Mouse (Mus musculus): Measurements from ENCODE around the gene Sema6b.

The Sema6b gene

DNA sequence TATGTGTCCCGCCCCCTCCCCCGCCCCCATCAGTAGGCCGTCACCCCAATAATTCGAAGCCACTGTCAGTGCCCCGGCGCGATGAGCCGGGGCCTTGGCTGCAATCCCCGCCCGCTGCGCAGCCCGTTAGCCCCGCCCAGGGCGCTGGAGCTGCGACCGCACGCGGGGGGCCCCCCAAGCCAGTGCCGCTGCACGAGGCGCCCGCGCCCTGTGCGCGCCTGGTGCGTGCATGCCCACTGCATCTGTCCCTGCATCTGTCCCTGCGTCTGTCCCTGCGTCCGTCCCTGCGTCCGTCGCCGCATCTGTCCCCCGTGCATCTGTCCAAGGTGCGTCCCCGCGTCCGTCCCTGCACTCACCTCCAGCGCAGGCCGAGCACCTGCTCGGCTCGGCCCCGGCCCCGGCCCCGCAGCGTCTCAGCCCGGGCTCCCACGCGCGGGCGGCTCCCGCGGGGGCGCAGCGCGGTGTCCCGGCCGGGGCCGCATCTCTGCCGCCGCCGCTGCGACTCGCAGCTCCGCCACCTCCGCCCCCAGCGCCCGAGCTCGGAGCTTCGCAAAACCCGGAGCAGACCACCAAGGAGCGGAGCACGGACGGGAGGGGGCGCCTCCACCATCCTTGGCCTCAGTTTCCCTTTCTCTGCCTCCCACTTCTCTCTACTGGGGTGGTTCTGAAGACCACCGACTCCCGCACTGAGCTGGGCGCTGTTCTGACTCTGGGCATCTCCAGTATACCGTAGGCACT is at the start of gene Sema6b:
Gene Sema6b (minus strand): TSS at position 486 of the 738 bp plus-strand sequence.
- no peak for DNase-seq (ENCODE audit: low read depth, low spot score)

DNA sequence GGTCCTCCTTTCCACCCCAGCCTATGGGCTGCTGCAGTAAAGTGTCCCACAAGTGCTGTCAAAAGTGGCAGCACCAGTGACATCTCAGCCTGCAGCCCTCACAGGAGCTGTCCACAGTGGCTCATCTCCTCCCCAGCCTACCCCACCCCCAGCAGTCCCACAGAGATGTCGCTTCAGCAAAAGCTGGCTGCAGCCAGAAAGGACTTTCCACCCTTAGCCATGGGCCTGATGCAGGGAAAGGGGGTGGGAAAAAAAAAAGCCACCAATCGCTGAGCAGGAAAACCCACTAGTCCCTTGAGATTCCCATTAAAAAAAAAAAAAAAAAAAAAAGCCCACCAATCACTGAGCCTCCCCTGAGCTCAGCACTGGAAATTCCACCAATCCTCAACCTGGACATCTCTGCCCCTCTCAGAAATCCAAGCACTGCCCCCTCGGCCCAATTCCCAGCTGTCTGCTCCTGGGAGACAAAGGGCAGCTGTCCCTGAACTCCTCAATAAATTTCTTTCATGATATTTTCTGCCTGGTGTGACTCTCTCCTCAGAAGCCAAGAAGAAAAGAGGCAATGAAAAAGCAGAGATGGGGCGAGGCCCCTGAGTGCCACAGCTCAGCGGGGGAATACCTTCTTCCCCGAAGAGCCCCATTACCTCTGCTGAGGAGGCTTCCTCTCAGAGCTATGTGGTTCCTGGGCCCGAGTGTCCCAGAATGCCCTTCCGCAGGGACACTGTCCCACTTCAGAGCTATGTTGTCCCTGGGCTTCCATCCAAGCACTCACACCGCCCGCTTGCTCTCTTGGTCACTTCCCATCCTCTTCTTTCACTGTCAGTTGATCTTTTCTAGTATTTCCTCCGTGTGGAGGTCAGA is 45.4 kb upstream of the Sema6b start:
- DNase-seq (ENCODE audit: low read depth, low spot score) = no peak

DNA sequence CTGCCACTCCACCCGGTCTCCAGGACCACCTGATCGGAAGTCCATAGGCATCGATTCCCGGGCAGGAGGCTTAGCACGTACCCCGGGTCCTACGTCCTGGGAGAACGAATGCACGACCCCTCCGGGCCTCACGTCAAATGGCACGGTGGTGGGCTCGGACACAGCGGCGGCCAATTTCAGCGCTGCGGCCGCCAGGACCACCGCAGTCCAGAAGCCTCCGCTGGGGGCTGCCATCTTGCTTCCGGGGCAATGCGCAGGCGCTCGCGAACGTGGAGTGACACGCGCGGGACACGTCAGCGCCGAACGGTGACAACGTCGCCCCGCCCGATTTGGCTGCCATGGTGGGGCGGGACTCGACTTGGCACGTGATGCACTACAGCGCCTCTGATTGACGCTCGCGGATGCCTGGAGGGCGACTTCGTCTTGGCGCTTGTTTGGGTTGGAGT is 43.5 kb upstream of the Sema6b start, which contains the start of gene Mydgf:
Gene Mydgf (minus strand): TSS at position 263 of the 446 bp plus-strand sequence.
- peak; percentile 83 for DNase-seq (ENCODE audit: low read depth, low spot score)

DNA sequence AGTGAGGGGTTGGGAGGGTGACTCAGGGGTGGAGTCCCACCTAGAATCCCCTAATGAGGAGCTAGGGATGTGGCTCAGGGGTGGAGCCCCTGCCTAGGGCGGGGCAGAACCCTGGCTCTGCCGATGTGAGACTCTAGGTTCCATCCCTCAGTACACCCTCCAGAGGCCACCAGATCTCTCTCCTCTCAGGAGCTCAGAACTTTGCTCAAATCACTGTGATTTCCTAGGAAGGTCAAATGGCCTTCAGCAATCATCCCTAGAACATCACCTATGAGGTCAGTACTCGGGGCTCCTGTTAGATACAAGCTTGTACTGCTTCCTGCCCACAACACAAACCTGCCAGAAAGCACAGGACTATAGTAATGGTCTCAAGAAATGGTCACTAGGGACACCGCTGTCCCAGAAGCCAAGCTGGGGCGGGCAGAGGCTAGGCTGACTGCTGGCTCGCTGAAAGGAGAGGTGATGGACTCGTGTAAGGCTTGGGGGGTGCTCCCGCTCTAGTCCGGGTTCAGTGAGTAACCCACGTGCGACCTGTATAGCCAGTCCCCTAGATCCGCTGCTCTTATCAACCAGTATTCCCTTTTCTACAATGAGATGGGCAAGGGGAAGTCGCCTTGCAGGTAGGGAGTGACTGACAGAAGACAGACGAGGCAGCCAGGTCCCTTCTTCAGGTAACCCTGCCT is 43.0 kb upstream of the Sema6b start:
- DNase-seq (ENCODE audit: low read depth, low spot score) = no peak

DNA sequence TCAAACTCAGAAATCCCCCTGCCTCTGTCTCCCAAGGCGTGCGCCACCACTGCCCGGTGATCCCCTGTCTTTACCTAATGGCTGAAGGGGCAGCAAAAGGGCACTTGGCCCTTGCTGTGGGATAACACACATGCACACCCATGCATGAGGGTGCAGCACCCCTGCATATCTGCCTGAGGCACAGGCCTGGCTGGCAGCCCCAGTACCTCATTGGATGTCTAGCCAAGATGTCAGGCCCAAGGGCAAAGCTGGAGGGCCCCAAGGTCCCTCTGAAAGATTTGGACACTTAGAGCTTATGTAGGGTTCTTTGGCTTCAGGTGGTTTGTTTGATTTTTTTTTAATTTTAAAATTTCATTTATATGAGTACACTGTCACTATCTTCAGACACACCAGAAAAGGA is 35.3 kb upstream of the Sema6b start:
- no peak for DNase-seq (ENCODE audit: low read depth, low spot score)

DNA sequence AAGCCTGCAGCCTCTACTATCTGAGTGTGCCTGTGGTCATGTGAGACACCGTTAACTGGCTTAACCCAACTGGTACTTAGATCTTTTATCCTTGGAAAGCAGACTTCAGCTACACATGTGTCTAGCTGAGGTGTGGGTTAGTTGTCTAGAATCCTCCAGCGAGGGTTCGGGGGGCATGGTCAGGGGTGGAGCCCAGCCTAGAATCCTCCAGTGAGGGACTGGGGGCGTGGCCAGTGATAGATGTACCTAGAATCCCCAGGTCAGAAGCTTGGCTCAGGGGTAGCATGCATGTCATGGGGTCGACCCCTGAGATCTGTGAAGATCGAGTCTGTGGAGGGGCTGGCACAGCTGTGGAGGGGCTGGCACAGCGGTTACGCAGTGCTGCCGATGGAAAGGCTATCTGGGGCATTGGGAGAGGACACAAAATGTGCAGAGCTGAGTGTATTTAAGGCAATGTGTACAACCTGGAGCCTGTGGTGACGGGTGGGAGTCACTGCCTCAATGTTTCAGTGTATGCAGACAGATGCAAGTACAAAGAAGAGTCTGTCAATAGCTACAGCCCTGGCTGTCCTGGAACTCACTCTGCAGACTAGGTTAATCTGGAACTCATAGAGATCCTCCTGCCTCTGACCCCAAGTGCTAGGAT is 33.4 kb upstream of the Sema6b start:
- no peak for DNase-seq (ENCODE audit: low read depth, low spot score)

DNA sequence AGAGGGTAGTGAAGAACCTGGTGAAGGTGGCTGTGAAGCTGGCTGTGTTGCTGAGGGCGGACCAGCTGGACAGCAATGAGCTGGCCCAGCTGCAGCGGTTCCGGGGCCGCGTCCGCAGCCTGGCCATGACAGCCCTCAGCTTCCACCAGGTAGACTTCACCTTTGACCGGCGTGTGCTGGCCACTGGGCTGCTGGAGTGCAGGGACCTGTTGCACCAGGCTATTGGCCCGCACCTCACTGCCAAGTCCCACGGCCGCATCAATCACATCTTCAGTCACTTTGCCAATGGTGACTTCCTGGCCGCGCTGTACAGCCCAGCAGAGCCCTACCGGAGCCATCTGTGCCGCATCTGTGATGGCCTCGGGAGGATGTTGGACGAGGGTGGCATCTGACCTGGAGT is 31.7 kb upstream of the Sema6b start:
- DNase-seq (ENCODE audit: low read depth, low spot score) = no peak

DNA sequence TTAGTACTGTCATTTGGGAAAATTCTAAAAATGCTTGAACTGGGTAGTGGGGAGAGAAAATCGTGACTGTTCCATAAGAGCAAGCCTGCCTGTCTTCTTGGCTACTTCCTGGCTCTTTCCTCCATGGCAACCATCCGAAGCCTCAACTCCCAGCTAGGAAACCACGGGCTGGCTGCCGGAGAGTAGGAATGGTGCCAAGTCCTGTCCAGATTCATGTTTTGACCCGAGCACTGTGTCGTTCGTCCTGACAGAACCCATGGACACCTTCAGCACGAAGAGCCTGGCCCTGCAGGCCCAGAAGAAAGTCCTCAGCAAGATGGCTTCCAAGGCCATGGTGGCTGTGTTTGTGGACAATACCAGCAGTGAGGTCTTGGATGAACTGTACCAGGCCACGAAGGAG is 31.3 kb upstream of the Sema6b start:
- DNase-seq (ENCODE audit: low read depth, low spot score) = no peak

DNA sequence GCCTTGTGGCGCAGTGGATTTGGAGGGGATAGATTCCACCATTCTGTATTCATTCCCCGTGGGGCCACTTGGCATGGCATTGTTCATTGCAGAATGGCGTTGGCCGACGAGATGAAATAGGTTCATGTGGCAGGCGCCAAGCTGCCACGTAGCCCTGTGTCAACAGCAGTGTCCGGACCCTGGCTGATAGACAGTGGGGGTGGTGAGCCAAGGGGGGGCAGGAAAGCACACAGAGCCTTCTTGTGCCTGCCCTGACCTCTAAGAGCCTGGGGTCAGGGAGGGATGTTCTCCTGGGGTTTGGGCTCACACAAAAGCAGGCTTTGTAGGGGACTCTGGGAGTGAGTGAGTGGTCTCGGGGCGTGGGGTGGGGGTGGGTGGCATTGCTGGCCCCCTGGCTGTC is 30.5 kb upstream of the Sema6b start:
- DNase-seq (ENCODE audit: low read depth, low spot score) = no peak

DNA sequence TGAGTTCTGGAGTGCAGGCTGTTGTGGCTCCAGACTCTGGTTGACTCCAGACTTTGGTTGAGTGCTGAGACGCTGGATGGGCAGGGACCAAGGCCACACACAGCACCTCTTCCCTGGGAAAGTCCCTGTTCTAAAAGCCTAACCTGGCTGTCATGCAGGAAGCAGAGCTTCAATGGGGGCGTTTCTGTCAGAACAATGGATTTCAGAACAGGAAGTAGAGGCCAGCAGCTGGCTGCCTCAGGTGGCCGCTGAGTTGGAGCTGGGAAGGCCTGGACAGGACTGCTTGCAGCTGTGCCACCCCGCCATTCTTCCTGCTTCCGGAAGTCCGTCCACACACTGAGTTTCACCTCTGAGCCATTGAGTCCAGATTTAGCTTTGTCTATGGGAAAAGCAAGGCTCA is 29.7 kb upstream of the Sema6b start:
- no peak for DNase-seq (ENCODE audit: low read depth, low spot score)

DNA sequence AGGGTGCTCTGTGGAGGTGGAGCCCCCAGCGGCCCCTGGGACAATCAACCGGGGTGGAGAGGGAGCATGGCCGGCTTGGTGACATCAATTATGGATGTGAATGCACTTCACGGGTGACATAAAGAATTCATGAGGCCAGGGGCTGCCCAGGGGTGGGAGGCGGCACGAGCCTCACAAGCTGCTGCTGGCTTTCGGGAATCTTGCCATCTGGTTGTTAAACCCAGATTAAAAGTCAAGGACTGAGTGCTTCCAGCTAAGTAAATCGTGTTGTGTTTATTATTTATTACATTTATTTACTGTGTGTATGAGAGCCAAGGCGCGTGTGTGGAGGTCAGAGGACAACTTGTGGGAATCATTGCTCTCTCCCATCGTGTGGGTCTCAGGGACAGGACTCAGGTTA is 25.5 kb upstream of the Sema6b start:
- no peak for DNase-seq (ENCODE audit: low read depth, low spot score)

DNA sequence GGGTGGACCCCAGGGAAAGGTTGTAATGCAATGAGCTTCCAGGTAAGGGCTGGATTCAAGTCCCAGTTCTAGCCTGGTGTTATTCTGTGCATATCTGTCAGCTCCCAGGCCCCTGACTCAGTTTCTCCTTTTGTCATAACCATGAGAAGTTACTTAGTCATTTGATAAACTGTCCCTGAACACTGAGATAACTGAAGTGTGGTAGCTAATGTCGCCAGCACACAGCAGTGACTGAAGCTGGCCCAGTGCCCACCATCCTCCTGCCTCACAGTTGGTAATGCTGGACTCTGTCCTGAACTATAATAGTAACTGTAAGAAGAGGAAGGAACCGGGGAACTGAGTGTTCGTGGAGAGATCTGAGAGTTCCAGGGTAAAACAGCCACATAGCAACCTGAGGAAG is 24.4 kb upstream of the Sema6b start:
- DNase-seq (ENCODE audit: low read depth, low spot score) = no peak

DNA sequence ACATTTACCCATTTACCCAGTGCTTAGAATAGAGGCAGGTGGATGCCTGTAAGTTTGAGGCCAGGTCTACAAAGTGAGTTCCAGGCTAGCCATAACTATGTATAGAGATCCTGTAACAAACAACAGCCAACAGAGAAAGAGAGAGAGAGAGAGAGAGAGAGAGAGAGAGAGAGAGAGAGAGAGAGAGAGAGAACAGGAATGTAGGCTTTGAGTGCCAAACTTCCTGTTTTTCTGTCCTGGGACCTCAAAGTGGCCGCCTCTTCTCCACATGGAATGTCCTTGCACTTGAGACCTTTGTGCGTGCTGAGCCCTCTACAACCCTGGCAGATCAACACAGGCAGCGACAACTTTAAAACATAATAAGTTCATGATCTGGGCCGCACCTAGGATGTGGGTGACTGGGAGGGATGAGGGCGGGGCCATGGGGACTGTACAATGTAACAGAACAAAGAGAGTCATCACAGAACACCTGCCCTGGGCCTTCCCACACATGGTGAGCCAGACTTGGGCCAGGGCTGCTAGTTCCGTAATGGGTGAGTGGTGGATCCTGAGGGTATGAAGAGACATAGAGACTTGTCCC is 23.5 kb upstream of the Sema6b start:
- no peak for DNase-seq (ENCODE audit: low read depth, low spot score)

DNA sequence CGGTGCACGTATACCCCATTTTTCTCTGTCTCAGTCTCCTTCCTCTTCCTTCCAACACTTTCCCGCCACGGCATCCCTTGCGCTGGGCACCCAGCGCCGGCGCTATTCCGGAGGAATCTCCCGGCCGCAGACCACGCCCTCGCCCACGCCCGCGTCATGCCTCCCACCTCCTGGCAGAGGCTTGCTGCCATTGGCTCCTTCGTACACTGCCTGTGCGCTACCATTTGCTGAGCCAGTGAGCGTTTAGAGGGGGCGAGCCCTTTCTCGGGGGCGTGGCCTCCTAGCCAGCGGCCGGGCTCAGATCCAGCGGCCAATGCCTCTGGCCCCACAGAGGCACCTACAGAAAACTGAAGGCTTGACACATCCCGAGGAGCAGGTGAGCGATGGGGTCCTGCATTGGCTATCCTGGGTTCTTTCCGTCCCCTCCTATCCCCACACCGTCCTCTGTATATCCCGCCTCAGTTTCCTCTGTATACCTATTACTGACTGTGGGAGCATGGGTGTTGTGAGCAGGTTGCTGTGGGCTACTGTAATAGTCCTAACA is 22.2 kb upstream of the Sema6b start, which contains the start of gene Tnfaip8l1:
Gene Tnfaip8l1 (plus strand): TSS at position 247 of the 544 bp plus-strand sequence.
- peak; percentile 56 for DNase-seq (ENCODE audit: low read depth, low spot score)

DNA sequence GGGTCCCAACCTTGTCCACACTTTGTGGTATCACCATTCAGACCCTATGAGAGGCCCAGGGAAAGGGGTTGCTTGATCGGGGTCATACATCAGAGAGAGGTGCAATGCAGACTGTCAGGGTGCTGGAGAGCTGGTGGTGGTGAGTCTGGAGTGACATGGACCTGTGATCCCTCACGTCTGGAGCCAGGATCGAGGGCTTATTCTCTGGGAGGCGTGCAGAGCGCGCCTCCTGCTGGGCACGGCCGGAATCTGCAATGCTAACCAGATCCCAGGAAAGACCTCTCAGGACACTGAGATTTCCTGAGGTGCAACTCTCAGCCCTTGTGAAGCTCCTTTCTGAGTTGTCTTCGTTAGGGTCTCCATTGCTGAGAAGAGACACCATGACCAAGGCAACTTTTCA is 19.6 kb upstream of the Sema6b start:
- DNase-seq (ENCODE audit: low read depth, low spot score) = no peak

DNA sequence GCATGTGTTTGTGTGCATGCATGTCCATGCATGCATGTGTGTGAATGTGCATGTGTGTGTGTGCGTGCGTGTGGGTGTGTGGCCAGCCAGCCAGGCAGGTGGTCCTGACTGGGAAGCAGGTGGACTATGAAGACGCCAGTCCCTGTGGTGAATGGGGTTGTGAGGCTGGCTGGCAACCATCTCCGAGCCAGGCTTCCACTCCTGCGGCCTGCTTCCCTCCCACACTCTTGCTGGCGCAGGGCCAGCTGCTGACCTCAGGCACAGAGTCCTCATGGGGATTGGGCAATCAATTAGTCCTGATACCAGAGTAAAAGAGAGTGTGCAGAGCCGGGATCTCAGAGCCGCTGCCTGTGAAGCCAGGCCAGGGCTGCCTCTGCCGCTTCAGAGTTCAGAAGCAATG is 13.5 kb upstream of the Sema6b start:
- DNase-seq (ENCODE audit: low read depth, low spot score) = no peak

DNA sequence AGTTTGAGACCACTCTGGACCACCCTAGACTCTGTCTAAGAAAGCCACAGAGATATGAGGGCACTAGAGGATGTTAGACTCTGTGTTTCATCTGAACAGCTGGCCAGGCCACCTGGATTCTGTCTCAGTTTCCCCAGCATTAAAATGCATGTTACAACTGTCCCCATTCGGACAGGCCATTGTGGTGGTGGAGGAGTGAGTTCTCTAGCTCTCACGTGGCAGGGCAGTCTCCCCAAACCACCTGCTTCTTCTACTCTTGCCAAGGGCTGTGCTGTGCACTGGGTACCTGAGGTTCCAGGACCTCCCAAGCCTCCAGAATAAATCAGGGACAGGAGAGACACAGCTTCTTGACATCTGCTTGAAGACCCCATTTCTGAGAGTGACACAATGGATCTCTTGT is 9.8 kb upstream of the Sema6b start:
- DNase-seq (ENCODE audit: low read depth, low spot score) = no peak

DNA sequence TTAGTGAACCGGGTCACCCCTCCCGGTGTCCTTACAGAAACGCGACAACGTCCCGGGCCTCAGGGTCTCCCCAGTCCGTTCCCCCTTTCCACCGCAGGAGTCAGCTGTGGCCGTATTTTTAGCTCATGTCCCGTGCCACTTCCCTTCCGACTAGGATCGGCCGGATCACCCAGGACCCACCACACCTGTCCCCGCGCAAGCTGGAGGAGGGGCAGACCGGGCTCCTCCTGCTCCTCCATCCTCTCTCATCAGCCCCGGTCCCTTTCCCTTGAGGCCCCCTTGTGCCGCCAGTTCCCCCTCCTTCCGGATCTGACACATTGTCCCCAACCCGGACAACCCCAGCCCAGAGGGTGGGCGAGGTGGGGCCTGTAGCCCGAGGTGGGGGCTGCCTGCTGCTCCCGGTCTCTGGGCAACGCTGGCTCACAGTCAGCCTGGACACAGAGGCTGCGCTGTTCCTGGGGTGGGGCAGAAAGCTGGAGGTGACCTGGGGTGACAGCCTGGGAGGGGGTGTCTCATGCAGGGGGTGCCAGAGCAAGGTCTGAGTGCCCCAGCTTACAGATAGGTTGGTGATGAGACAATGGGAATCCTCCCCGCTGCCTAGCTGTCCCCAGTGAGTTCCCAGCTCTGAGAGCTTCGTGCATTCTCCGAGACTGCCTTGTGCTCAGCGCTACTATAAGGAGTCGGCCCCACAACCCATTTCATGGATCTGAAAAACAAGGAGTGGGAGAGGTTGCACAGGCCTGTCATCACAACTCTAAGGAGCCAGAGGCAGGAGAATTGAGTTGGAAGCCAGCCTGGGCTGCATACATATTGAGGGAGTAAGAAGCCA is 8.9 kb upstream of the Sema6b start:
- DNase-seq (ENCODE audit: low read depth, low spot score) = no peak

DNA sequence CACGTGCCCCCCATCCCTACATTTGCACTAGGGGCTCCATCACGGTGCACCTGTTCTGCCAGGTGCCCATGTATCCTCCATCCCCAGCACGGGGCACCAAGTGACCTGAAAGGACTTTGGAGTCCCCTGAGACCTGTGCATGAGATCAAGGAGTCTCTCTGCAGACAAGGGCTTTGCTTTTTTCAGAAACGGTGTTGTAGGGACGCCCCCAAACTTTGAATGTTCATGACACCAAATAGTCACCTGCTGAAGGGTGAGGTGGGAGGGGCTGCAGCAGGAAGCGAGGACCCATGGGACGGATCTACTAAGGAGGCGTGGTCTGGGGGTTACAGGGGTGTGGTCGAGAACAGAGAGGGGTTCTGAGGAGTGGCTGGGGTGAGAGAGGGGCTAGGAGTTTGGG is 8.1 kb upstream of the Sema6b start:
- DNase-seq (ENCODE audit: low read depth, low spot score) = no peak

DNA sequence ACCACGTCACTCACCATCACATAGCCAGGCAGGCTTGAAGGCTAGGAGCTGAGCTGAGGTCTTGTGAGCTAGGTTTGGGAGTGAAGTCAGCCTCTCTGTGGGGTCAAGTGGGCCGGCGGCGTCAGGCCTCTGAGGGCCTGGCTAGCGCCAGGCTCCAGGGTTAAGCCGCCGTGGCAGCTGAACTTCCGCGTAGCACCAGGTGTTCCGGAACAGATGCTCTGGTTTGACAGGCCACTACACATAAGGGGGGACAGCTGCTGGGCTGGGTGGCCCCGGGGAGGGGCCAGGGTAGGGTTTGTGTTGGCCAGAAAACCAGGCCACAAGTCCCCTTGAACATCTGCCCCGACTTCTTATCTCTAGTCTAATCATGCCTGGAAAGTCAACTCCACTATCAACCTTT is 7.3 kb upstream of the Sema6b start:
- DNase-seq (ENCODE audit: low read depth, low spot score) = no peak
